Mouse (Mus musculus) megakaryocyte, embryonic 14.5 days (primary cell): ENCODE measurements at regions not wholly inside any gene's neighbourhood (a gene's known extent, or its start where the extent isn't known, plus 50 kb on each side); places are given as distances from the start of the nearest gene placed in this dataset.

Source experiments
- FLI1 ChIP-seq: IDR thresholded peaks from 2 replicates; pipeline ENCODE4 v1.6.1; 2012; ENCODE audit warnings: low read length, inconsistent platforms, mixed read lengths
- GATA1 ChIP-seq: IDR thresholded peaks from 3 replicates; pipeline ENCODE4 v1.6.1; 2012; ENCODE audit warnings: mixed read lengths, low read length, inconsistent platforms, borderline replicate concordance

- no peak for TF ChIP-seq GATA1
- no peak for TF ChIP-seq FLI1
Measured at GRCm38 (mm10) chr9:85986142-85986541, 144.0 kb downstream of the Tpbg start.
